Mouse (Mus musculus): ENCODE data around the gene Cox5a.

The Cox5a gene

GRCm38 (mm10) chr9:57564609-57565008 is 43.5 kb downstream of the Cox5a start:
- DNase-seq (ENCODE audit: low spot score) = no peak

GRCm38 (mm10) chr9:57565741-57566221 is 44.7 kb downstream of the Cox5a start:
- DNase-seq (ENCODE audit: low spot score) = peak; percentile 48

GRCm38 (mm10) chr9:57566846-57567245 is 45.8 kb downstream of the Cox5a start:
- no peak for DNase-seq (ENCODE audit: low spot score)

- DNase-seq (ENCODE audit: low spot score) = no peak
Observed at GRCm38 (mm10) chr9:57568500-57568899, 47.4 kb downstream of the Cox5a start.

- DNase-seq (ENCODE audit: low spot score) = no peak
Observed at GRCm38 (mm10) chr9:57574397-57574796, 53.3 kb downstream of the Cox5a start.

GRCm38 (mm10) chr9:57575577-57575976 is 54.5 kb downstream of the Cox5a start:
- no peak for DNase-seq (ENCODE audit: low spot score)

GRCm38 (mm10) chr9:57577144-57577849 is 56.2 kb downstream of the Cox5a start:
- DNase-seq (ENCODE audit: low spot score) = no peak
